Mouse (Mus musculus) adrenal gland, adult 2 months (tissue): ENCODE measurements at regions not wholly inside any gene's neighbourhood (a gene's known extent, or its start where the extent isn't known, plus 50 kb on each side); places are given as distances from the start of the nearest gene placed in this dataset.

Experiments
- DNase-seq: peaks from one replicate; pipeline ENCODE4 v3.0.0; 2021

DNA sequence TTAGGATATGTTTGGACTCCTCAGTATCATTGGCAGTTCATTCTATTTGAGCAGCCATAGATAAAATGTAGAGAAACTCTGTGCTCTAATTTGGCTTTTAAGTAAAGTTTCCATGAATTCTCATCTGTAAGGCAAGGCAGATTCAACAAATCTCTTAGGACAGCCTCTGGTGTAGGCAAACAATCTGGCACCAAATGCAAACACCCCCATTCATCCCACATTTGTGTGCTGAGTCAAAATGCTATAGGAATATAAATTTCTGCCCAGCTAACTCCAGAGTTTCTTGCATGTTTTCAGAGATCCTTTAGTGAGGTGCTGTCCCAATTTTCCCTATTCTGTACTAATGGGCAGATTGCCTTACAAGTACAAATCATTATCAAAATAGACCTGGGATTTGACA, 695.7 kb upstream of the Kif18a start:
- DNase-seq, result no peak

- DNase-seq, result no peak
Observed at GRCm38 (mm10) chr2:108593555-108593954, 687.0 kb upstream of the Kif18a start.

DNA sequence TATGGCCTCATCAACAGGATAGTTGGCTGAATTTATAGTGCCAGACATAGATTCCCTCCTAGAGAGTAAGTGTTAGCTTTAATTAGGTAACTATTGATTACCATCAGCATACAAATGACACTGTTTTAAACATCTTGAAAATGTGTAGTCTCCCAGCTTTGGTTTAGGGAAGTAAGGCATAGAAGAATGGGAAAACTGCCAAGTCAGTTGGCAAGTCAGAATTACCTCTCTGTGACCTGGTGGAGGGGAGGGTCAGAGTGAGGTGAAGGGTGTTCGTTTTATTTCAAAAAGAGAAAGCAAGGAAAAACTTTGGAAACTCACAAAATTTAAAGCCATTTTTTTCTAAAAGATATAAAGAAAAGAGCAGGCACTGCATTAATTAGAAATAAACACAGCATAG, 680.2 kb upstream of the Kif18a start:
- DNase-seq, result no peak

DNA sequence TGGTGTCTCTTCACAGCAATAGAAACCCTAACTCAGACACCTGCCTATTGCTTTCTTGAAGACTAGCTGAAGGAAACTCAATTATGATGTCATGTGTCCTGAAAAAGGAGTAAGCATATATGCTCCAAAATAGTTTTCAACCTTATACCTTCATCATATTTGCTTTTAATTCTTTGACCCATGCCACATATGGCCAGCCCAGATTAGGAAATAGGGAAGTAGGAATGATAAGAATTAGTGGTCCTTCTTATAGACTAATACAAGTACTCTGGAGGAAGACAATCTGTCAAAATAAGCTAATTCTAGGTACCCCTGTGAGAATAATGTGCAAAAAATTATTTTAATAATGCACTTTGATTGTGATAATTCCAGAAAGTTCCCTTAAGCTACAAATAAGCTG, 661.0 kb upstream of the Kif18a start:
- DNase-seq, result no peak

- no peak for DNase-seq
Observed at GRCm38 (mm10) chr2:108622367-108623162, 658.0 kb upstream of the Kif18a start.

GRCm38 (mm10) chr2:108635644-108636043, 644.9 kb upstream of the Kif18a start:
- no peak for DNase-seq

GRCm38 (mm10) chr2:108660697-108661388, 619.7 kb upstream of the Kif18a start:
- DNase-seq, result peak; percentile 3

DNA sequence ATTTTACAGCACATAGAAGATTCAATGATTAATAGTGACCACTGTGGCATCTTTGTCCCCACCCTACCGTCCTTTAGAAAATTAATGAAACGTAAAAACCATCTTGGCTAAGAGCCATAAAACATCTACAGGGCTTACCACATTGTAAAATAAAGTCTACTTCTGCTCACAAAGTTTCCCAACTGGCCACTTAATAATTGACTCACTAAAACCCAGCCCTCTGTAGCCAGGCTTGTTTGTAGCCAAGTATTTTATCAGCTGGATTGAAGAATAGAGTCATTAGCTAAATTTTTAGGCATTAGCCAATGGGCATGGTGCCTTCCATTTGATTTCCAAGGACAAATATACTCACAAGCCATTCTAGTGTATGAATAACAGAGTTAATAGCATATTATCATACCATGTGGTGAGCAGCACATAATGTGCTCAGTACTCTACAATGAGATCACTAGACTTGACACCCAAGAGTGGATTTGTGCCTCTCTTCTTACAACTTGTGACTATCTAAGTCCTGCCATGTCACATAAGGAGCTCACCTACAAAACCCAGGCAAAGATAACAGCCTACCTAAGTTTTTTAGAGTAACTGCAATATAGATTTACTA, 602.7 kb upstream of the Kif18a start:
- DNase-seq, result no peak

DNA sequence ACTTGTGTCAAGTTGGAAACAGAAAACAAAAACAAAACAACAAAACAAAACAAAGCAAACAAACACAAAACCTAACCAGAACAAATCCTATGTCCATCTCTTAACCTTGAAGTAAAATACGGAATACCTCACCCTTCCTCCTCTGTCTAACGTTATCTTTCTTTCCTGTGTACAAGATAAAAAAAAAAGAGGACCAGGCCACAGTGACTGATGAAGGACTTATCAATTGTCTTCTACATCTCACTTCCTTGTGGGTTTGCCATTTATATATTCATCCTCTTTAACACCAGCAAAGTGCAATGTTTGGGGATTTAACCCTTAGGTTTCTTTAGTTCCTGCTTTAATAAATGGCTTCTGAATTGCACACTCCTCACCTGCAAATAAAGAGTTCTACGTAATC, 599.0 kb upstream of the Kif18a start:
- DNase-seq, result no peak

DNA sequence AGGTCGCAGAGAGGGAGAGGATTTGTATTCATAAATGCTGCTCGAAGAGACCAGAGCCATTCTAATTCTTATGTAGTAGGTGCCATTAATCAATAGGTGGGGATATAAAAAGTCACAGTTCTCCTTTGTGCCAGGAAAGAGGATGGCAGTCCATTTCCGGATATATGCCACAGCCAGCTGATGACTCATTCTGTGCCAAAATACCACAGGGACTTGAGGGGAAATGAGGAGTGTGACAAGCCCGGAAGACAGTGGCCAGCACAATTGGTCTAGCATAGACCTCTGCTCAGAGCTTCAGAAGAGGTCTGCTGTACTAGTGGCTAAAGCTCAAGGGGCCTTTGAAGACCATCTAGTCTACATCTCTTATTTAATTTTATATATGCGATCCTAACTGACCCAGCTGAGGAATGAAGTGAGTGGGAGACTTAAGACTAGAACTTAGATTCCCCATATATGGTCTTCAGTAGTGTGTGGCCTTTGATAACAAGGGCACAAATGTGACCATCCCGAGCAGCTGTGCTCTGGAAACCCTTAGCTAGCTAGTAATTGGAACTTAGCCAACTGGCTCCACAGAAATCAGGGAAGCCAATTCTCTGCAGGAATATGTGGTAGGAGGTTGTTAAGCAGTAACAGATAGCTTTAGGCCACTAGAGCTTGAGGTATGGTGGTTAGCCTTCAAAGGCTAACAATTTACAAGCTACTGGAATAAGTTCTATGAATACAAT, 594.4 kb upstream of the Kif18a start:
- no peak for DNase-seq

DNA sequence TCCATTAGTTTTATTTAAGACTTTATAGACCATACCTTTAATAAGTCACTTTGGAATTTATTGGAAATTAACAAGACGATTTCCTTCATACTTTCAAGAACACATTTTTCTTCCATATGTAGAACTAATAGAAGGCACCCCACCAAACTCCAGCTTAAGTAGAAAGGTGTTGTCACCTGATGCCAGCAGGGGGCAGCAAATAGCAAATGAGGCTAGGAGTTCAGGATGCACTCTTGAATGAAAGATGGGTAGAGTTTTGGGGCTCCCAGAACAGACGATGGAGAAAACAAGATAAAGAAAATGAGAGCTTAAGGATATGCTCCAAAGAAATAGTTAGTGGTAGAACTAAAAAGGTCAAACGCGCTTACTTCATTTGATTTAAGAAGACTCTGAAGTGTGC, 590.4 kb upstream of the Kif18a start:
- peak; percentile 26 for DNase-seq

DNA sequence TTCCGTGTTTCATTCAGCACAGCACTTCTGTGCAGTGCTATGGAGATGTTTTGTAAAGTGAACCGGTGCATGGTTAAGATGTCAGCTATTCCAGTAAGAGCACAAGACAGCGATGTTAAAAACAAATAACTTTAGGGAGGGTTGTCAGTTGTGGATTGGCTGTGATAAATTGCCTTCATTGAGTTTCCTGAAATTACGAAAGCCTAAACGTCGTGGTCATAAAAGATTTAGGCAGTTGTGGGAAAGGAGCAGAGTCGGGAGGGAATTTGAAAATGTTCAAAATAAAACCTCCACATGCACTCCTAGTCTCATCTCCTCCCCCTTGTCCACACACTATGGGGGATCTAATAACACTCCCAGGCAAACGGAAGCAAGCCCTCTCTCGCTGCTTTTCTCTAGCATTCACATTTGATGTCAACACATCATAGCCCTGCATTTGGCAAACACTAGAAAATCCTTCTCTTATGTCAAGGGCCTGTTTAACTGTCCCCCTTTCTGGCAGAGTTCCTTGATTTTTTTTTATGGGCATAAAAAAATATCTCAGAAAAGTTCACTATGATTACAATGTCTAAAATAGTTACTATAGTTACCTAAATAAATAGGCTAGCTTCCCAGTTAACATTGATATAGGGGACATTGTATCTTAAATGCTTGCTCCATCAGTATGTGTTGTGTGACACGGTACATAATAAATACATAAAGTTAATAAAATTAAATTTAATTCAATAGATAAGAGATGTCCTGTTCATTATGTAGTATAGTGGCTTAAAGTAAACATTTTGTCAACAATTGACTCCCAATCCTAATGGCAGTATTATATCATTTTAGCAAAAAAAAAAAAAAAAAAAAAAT, 589.2 kb upstream of the Kif18a start:
- DNase-seq, result no peak

GRCm38 (mm10) chr2:108701308-108701707, 579.2 kb upstream of the Kif18a start:
- DNase-seq, result no peak

DNA sequence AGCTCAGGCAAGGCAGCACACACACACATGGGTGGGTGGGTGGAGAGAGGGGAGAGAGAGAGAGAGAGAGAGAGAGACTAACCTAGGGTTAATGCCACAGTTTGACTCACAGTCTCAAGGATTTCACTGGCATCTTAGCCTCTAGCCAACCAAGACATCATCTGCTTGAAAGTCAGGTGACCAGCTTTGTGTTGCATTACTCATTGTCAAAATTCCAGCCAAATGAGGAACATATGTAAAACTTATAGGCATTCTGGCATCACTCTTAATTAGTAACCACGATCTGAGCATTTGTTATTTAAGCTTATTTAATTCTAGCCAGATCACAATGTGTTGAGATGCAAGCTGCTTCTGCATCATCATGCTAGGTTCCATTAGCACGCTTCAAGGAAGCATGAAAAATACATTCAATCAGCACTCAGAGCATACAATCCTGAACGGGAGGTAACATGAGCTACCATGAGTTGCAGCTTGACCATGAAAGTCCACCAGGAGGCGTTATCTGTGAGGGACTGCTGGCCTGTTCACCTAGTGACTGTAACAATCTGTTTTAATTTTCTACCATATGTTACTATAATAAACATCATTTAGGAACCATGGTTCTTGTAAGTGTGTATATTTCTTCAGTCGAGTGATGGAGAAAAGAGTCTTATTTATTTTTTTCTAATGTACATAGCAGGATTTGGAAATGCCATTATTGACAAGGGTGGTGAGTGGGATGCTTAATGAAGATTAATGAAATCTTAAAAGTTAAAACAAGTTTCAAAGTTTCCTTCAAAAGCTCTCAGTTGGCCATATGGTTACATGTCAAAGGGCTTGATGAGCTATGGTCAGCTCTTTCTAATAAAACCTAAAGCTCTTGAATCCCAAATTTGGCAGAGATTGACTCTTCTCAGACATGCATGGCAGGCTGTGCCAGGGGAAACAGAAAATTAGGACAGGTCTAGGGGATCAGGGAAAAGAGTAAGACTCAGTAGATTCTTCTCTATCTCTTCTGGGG, 572.4 kb upstream of the Kif18a start:
- no peak for DNase-seq

DNA sequence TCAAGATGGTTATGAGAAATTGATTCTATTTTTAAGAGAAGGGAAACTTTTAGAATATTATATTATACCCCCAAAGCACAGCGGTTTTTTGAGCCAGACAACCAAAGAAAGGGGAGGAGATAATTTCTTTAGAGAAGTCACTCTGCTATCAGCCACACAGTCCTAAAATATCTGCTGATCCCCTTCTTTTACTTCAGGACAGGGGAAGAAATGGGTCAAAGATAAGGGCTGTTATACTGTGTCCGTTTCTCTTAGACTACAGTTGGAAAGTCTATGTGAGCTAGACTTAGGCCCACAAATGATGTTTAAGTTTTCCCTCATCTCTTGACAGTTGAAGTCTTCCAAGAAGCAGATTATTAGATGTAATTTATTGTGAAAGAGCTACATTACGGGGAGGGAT, 538.5 kb upstream of the Kif18a start:
- no peak for DNase-seq

GRCm38 (mm10) chr2:108743511-108743910, 537.0 kb upstream of the Kif18a start:
- no peak for DNase-seq

DNA sequence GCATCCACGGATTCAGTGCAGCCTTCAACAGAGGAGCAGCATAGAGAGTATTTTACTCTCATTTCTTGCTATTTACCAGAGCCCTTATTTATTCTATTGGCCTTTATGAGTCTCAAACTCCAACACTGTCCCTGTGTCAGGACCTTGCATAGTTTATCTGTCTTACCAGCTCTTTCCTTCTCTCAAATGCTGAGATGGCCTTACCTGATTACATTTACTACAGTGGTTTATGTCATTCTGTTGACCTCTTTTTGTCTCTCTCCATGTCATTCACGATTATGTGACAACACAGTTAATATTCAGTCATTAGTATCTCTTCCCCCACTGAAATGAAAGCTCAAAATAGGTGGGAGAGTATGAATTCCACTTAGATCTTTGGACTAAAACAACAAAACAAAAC, 535.7 kb upstream of the Kif18a start:
- no peak for DNase-seq

GRCm38 (mm10) chr2:108753494-108754225, 526.9 kb upstream of the Kif18a start:
- no peak for DNase-seq

- no peak for DNase-seq
Observed at GRCm38 (mm10) chr2:108755821-108756220, 524.7 kb upstream of the Kif18a start.

DNA sequence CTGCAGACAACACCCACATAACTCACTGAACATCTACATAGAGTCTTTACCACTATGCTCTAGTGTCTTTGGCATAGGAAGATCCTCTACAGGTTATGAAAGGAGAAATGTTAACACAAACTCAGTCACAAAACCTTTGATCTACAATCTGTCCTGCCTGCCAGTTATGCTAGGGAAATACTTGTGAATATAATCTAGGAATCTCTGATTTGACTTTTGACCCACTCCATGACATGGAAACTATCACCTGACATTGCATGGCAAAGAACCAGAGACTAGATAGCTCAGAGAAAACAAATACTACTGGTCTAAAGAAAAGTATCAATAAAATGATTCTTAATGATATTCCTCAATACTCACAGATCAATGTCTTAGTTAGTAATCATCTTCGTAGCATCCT, 524.3 kb upstream of the Kif18a start:
- no peak for DNase-seq
